Mouse (Mus musculus) kidney, postnatal 10 days (tissue): ENCODE measurements around the gene Mill2.
A peak's percentile ranks its signal among the peaks of the same experiment; 100 is the strongest.

Experiments
- DNase-seq: peaks from one replicate; pipeline ENCODE4 v3.0.0; 2021; ENCODE audit warnings: mixed read lengths

The Mill2 gene

DNA sequence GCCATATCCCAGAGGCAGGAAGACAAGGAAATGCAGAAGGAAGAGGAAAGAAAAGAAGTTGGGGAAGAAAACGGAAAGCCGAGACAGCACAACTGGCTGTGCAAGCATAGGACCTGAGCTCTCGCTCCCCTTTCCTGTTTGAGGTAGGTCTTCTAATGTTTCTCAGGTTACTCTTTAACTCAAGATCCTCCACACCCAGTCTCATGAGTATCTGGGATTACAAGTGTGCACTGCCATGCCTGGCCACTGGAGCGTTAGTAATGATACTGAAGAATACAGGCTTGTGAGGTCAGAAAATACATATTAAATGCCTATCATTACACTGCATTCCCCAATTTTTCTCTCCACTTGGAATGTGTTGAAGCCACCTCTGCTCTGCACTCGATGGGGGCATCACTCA is 35.6 kb downstream of the Mill2 start:
- DNase-seq, result no peak

- no peak for DNase-seq
Observed at GRCm38 (mm10) chr7:18878691-18879090, 38.9 kb downstream of the Mill2 start.

- DNase-seq, result no peak
Observed at GRCm38 (mm10) chr7:18883991-18884744, 44.4 kb downstream of the Mill2 start.

- no peak for DNase-seq
Observed at GRCm38 (mm10) chr7:18884745-18885422, 45.1 kb downstream of the Mill2 start.

- DNase-seq, result no peak
Observed at GRCm38 (mm10) chr7:18886963-18887362, 47.2 kb downstream of the Mill2 start.

GRCm38 (mm10) chr7:18890848-18891247 is 51.1 kb downstream of the Mill2 start:
- DNase-seq, result no peak

- peak; percentile 93 for DNase-seq
Observed at GRCm38 (mm10) chr7:18891872-18892599, 52.3 kb downstream of the Mill2 start.

- DNase-seq, result no peak
Observed at GRCm38 (mm10) chr7:18893009-18893408, 53.2 kb downstream of the Mill2 start.

- DNase-seq, result peak; percentile 88
Observed at GRCm38 (mm10) chr7:18893651-18894430, 54.1 kb downstream of the Mill2 start.

- DNase-seq, result peak; percentile 75
Observed at GRCm38 (mm10) chr7:18896536-18896935, 56.8 kb downstream of the Mill2 start.

DNA sequence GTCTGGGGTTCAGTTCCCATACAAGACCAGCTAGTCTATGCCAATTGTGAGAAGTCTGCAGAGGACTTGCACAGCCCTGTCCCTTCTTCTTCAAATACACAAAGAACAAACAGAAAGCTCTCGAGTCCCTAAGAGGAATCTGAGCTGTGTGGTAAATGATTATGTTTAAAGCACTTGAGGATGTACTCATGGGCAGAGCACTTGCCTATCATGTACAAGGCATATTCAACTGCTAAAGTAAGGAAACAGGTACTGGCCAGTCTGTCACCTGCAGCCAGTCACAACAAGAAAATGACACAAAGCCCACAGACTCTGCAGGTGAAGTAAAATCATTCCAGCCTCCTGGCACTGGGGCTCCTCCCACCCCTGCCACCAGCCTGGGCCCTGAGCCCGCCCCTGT is 60.7 kb downstream of the Mill2 start:
- DNase-seq, result no peak

DNA sequence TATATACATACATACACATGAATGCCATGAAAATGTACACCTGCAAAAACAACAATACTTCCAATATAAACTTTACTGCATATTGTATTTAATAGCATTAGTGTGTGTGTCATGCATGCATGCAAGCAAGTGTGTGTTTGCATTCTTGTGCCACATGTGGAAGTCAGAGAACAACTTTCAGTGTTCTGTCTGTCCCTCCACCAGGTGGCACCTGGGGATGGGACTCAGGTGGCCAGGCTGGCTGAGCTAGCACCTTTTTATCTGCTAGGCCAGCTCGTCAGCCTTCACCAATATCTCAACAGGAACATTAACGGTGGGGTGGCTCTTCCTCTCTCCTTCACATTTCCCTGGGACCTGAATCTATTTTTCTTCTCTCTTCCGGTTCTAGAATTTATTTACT is 62.7 kb downstream of the Mill2 start:
- no peak for DNase-seq

GRCm38 (mm10) chr7:18904971-18905370 is 65.2 kb downstream of the Mill2 start:
- DNase-seq, result no peak

GRCm38 (mm10) chr7:18909797-18910196 is 70.0 kb downstream of the Mill2 start:
- no peak for DNase-seq

DNA sequence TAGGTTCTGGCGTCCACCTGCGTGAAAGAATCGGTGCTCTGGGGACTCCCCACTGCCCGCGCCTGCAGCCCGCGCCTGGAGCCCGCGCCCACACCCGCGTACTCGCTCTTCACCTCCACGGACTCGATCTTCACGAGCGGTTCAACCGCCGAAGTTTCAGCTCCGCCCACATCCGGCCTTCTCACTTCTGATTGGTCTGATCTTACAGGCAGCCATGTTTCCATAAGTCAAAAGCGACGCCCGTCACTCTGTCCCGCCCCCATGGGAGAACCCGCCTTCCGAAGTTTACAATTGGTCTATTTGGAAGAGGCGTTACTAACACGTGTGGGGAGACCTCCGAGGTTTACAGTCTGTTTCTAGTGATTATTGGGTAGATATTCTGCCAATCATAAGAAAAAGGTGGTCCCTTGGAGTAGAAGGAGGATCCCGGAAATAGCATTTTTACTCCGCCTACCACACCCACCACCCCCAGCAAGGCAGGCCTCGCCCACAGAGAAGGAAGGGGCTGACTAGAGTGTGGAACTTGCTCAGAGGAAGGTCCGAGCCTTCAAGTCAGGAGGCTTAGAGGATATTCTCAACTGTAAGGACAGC is 70.6 kb downstream of the Mill2 start, which contains the start of gene Ccdc61:
TSS of gene Ccdc61 (minus strand) at position 175 of the 591 bp plus-strand sequence.
- peak; percentile 97 for DNase-seq
